Mouse (Mus musculus) kidney, adult 2 months (tissue): ENCODE data around the gene A230072I06Rik.

Experiments used
- CTCF ChIP-seq: fragments of 200-500 bp; conservative IDR thresholded peaks from 2 replicates; pipeline ENCODE4 v1.5.1; 2011; ENCODE audit warnings: low read depth, mild to moderate bottlenecking, control low read depth, low read length, moderate library complexity, mixed read lengths; ENCODE audit not compliant: insufficient read depth, insufficient read length
- POLR2A ChIP-seq: fragments of 200-500 bp; IDR thresholded peaks from one replicate; pipeline ENCODE4 v1.6.1; 2011; ENCODE audit warnings: low read depth, low read length, control low read depth

GRCm38 (mm10) chr8:12324561-12324960, 45.9 kb downstream of the A230072I06Rik start:
- TF ChIP-seq CTCF, result no peak
- TF ChIP-seq POLR2A, result no peak
